Mouse (Mus musculus): ENCODE measurements around the gene Gas2l2. TPM values are rescaled to one million over a fixed set of nuclear protein-coding genes. Genes with fewer than 3 reads are reported as not detected.
A peak's percentile ranks its signal among the peaks of the same experiment; 100 is the strongest.

Gene Gas2l2
- polyA plus RNA-seq, 1 experiment, result not detected

DNA sequence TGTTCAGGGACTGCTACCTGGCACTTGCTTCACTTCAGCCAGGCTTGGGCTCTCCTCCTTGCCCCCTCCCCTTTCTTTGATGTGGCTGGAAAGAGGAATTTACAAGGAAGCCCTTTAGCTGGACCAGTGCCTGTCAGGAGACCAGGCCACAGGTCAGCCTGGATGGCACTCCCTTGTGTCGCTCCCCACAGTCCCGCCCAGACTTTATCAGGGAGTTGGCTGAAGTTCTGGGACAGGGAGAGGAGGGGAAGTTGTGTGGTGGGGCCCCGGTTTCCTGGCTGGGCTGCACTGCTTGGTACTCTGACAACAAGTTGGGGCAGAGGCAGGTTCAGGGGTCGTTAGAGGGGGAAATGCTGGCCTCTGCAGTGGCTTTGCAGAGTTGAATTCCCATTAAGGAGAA lies 25.3 kb upstream of the Gas2l2 start:
- DNase-seq (ENCODE audit: low read depth in 1 of 2, low spot score in 2 of 2), result no peak
- TF ChIP-seq CTCF (IDR thresholded peaks at IDR 0.05; ENCODE audit: extremely low read depth, insufficient read depth, insufficient read length, insufficient replicate concordance), result no peak
- Histone ChIP-seq H3K27me3 (ENCODE audit: control insufficient read depth, insufficient read depth, low read length) (no peaks in the 10 kb centered on the region), H3K36me3 (ENCODE audit: control insufficient read depth, insufficient read depth, low read length) (no peaks in the 10 kb centered on the region), H3K4me1 (ENCODE audit: control insufficient read depth, insufficient read depth, insufficient read length) (no peaks in the 10 kb centered on the region), H3K4me3 (ENCODE audit: extremely low read depth, insufficient read depth, insufficient read length) (no peak overlapping the region), H3K27ac (ENCODE audit: insufficient read depth, low read length) (0 out of 2 replicates have a peak overlapping the region, but pooled peaks have one; percentile 37)
- 6% methylated on average over 4 of the region's 4 CpGs for WGBS

DNA sequence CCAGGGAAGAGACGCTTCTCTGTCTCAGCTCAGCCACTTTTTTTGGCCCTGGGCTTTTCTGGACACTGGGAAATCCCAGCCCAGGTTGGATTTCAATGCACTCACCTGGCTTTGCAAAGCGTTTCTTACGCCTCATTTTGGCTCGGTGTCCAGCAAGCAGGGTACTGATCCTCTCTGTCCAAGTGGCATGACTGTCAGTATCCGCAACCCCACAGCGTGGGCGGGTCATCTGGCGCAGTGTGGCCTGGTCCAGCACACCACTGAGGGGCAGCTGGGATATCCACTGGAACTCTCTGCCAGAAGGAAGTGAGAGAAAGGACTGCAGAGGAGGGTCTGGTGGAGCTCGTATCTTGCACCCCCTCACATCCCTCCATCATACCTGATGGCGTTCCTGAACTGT lies 22.0 kb upstream of the Gas2l2 start:
- Histone ChIP-seq H3K36me3 (ENCODE audit: control insufficient read depth, insufficient read depth, low read length) (no peaks in the 10 kb centered on the region), H3K27me3 (ENCODE audit: control insufficient read depth, insufficient read depth, low read length) (no peaks in the 10 kb centered on the region), H3K4me1 (ENCODE audit: control insufficient read depth, insufficient read depth, insufficient read length) (no peaks in the 10 kb centered on the region), H3K27ac (ENCODE audit: insufficient read depth, low read length) (no peak overlapping the region), H3K4me3 (ENCODE audit: extremely low read depth, insufficient read depth, insufficient read length) (no peak overlapping the region)
- no peak for TF ChIP-seq POLR2A (IDR thresholded peaks at IDR 0.05; ENCODE audit: low read depth, low read length)
- TF ChIP-seq CTCF (IDR thresholded peaks at IDR 0.05; ENCODE audit: extremely low read depth, insufficient read depth, insufficient read length, insufficient replicate concordance), result no peak
- 93% methylated on average over 10 of the region's 10 CpGs for WGBS
- DNase-seq (ENCODE audit: low read depth in 1 of 2, low spot score in 2 of 2), result no peak

GRCm38 (mm10) chr11:83450550-83450949 lies 21.3 kb upstream of the Gas2l2 start:
- TF ChIP-seq POLR2A (IDR thresholded peaks at IDR 0.05; ENCODE audit: low read depth, low read length), result no peak
- Histone ChIP-seq H3K27ac (ENCODE audit: insufficient read depth, low read length) (no peak overlapping the region), H3K36me3 (ENCODE audit: control insufficient read depth, insufficient read depth, low read length) (no peaks in the 10 kb centered on the region), H3K27me3 (ENCODE audit: control insufficient read depth, insufficient read depth, low read length) (no peaks in the 10 kb centered on the region), H3K4me1 (ENCODE audit: control insufficient read depth, insufficient read depth, insufficient read length) (no peaks in the 10 kb centered on the region), H3K4me3 (ENCODE audit: extremely low read depth, insufficient read depth, insufficient read length) (no peak overlapping the region)
- no peak for DNase-seq (ENCODE audit: low read depth in 1 of 2, low spot score in 2 of 2)
- WGBS, result 63% methylated on average over 1 of the region's 1 CpGs

DNA sequence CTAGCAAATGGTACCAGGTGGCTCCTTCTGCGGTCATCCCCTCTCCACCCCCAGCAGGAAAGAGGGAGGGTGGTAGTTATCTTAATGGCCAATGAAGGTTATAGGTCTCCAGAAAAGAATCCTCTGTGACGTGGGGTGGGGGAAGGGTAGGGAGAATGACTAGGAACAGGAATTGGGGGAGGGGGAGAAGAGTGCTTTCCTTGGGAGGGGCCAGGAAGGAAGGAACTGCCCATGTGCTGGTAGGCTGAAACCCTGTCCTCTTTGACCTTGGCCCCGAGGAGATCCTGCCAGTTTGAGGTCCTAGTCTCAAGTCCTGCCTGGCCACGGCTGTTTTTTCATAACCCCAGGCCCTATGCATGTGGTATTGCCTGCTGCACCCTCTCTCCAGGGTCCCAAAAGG lies 20.0 kb upstream of the Gas2l2 start:
- WGBS, result 57% methylated on average over 4 of the region's 4 CpGs
- TF ChIP-seq POLR2A (IDR thresholded peaks at IDR 0.05; ENCODE audit: low read depth, low read length) (no peak), CTCF (IDR thresholded peaks at IDR 0.05; ENCODE audit: extremely low read depth, insufficient read depth, insufficient read length, insufficient replicate concordance) (no peak)
- Histone ChIP-seq H3K36me3 (ENCODE audit: control insufficient read depth, insufficient read depth, low read length) (no peaks in the 10 kb centered on the region), H3K4me3 (ENCODE audit: extremely low read depth, insufficient read depth, insufficient read length) (no peak overlapping the region), H3K27ac (ENCODE audit: insufficient read depth, low read length) (no peak overlapping the region), H3K27me3 (ENCODE audit: control insufficient read depth, insufficient read depth, low read length) (no peaks in the 10 kb centered on the region), H3K4me1 (ENCODE audit: control insufficient read depth, insufficient read depth, insufficient read length) (peaks cover 5% of the 10 kb centered on the region; the same call in 1 of the 2 replicates)
- no peak for DNase-seq (ENCODE audit: low read depth in 1 of 2, low spot score in 2 of 2)

GRCm38 (mm10) chr11:83448927-83449236 lies 19.6 kb upstream of the Gas2l2 start:
- H3K4me1 ChIP-seq (ENCODE audit: control insufficient read depth, insufficient read depth, insufficient read length), result peaks cover 5% of the 10 kb centered on the region; the same call in 1 of the 2 replicates
- H3K27me3 ChIP-seq (ENCODE audit: control insufficient read depth, insufficient read depth, low read length), result no peaks in the 10 kb centered on the region
- no peak overlapping the region for H3K4me3 ChIP-seq (ENCODE audit: extremely low read depth, insufficient read depth, insufficient read length)
- no peak overlapping the region for H3K27ac ChIP-seq (ENCODE audit: insufficient read depth, low read length)
- H3K36me3 ChIP-seq (ENCODE audit: control insufficient read depth, insufficient read depth, low read length), result no peaks in the 10 kb centered on the region
- TF ChIP-seq POLR2A (IDR thresholded peaks at IDR 0.05; ENCODE audit: low read depth, low read length), result no peak
- no peak for TF ChIP-seq CTCF (IDR thresholded peaks at IDR 0.05; ENCODE audit: extremely low read depth, insufficient read depth, insufficient read length, insufficient replicate concordance)
- DNase-seq (ENCODE audit: low read depth in 1 of 2, low spot score in 2 of 2), result no peak

DNA sequence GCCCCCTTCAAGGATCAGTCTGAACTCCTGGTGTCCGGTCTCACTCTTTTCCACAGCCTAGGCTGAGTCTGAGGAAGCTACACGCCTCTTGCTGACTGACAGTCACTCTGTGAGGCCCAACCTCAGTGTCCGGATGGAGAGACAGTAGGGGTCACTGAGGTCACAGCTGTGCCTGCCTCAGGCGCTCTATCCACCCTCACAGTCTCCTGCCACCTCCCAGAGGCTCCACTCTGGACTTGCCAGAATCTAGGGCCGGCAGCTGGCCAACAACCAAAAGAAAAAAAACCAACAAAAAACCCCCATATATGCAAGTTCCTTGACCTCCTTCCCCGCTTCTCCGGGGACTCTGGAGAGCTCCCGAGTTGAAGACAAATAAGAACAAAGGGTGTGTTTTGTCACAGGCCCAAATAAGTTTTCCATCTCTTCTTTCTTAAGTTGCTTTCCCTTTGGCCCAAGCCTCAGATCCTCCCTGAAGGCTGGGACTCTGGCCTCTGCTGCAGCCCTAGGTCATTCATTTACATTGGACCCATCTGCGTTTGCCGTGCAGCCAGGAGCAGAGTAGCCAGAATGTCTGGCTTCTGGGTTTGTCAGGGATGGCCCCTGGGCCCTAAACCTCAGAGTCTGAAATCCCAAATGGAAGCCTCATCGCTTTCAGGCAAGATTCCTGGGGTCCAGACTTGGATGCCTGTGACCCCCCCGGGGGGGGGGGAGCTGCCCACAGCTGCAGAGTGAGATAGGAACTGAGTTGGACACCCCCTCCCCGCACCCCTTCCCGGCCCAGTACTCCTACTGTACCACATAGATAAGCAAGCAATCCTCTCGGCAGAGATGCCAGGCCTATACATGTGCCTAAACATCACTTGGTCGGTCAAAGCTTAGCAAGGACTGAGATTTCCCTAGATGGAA lies 19.0 kb upstream of the Gas2l2 start:
- Histone ChIP-seq H3K27ac (ENCODE audit: insufficient read depth, low read length) (no peak overlapping the region), H3K4me3 (ENCODE audit: extremely low read depth, insufficient read depth, insufficient read length) (no peak overlapping the region), H3K27me3 (ENCODE audit: control insufficient read depth, insufficient read depth, low read length) (no peaks in the 10 kb centered on the region), H3K4me1 (ENCODE audit: control insufficient read depth, insufficient read depth, insufficient read length) (peaks cover 5% of the 10 kb centered on the region; the same call in 1 of the 2 replicates), H3K36me3 (ENCODE audit: control insufficient read depth, insufficient read depth, low read length) (no peaks in the 10 kb centered on the region)
- TF ChIP-seq POLR2A (IDR thresholded peaks at IDR 0.05; ENCODE audit: low read depth, low read length) (no peak), CTCF (IDR thresholded peaks at IDR 0.05; ENCODE audit: extremely low read depth, insufficient read depth, insufficient read length, insufficient replicate concordance) (no peak)
- DNase-seq (ENCODE audit: low read depth in 1 of 2, low spot score in 2 of 2), result no peak
- WGBS, result 77% methylated on average over 16 of the region's 16 CpGs

DNA sequence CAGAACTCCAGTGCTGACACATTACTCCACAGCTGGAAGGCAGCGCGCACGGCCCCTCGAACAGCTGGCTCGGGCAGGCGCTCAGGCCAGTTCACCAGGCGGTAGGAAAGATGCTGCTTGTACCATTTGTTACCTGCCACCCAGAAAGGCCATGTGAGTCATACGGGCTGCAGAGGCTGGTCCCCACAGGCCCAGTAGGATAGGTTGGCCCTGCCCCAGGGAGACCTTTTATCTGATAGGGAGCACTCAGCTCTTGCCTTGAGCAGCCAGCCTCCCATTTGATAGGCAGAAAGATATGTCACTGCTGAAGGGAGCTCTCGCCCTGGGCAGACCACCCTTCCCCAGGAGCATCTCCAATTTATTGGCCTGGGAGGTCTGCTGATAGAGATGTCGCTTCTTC lies 18.4 kb upstream of the Gas2l2 start:
- 84% methylated on average over 10 of the region's 10 CpGs for WGBS
- no peak for DNase-seq (ENCODE audit: low read depth in 1 of 2, low spot score in 2 of 2)
- Histone ChIP-seq H3K27ac (ENCODE audit: insufficient read depth, low read length) (no peak overlapping the region), H3K27me3 (ENCODE audit: control insufficient read depth, insufficient read depth, low read length) (no peaks in the 10 kb centered on the region; the same call in 1 of the 2 replicates), H3K4me3 (ENCODE audit: extremely low read depth, insufficient read depth, insufficient read length) (no peak overlapping the region), H3K36me3 (ENCODE audit: control insufficient read depth, insufficient read depth, low read length) (no peaks in the 10 kb centered on the region), H3K4me1 (ENCODE audit: control insufficient read depth, insufficient read depth, insufficient read length) (peaks cover 5% of the 10 kb centered on the region; the same call in 1 of the 2 replicates)
- TF ChIP-seq POLR2A (IDR thresholded peaks at IDR 0.05; ENCODE audit: low read depth, low read length) (no peak), CTCF (IDR thresholded peaks at IDR 0.05; ENCODE audit: extremely low read depth, insufficient read depth, insufficient read length, insufficient replicate concordance) (no peak)

All from spleen, adult 2 months (tissue).